Mouse (Mus musculus): ENCODE data around the gene Trim60. TPM values are rescaled to one million over a fixed set of nuclear protein-coding genes. Genes with fewer than 3 reads are reported as not detected.

The Trim60 gene
- total RNA-seq (2021) (not detected), polyA plus RNA-seq (2012; rRNA removed) (not detected in 2 replicates)
- long read RNA-seq: 0 reads

DNA sequence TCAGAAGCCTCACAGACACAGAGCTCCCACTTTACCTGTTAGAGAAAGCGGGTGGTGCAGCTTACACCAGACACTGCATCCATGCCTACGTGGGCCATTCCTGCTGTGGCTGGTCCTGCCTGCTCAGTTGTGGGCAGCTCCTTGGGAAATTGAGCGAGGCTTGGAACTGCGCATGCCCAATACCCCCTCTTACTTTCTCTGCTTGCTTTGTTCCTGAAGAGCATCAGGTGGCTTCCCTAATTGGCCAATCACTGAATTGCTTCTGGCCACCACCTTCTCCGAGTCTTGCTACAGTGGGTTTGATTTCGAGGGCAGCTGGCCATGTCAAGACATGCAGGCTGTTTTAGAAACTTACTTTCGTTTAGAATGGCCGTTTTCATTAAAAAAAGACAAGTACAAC, at the start of gene Trim60, which contains the start of gene Trim61:
Gene Trim60 (minus strand): TSS at position 162 of the 400 bp plus-strand sequence.
Gene Trim61 (minus strand): TSS at position 101 of the 400 bp plus-strand sequence.
- Histone ChIP-seq H3K4me1 (ENCODE audit: control insufficient read depth, insufficient read depth, low read length) (no peaks in the 10 kb centered on the region), H3K4me3 (no peak within 1 kb of the TSS), H3K9ac (ENCODE audit: low read depth, low read length) (no peak within 1 kb of the TSS), H3K79me2 (replicated peaks; ENCODE audit: control insufficient read depth, insufficient read depth, low read length) (no peaks in the 10 kb centered on the region), H3K27ac (no peak within 1 kb of the TSS), H3K27me3 (ENCODE audit: control insufficient read depth, insufficient read depth, low read length) (no peaks in the 10 kb centered on the region), H3K36me3 (ENCODE audit: control insufficient read depth, insufficient read depth, low read length) (no peaks in the 10 kb centered on the region)
- TF ChIP-seq POLR2A (IDR thresholded peaks at IDR 0.05; ENCODE audit: insufficient read depth, low read depth, low read length) (no peak), EP300 (IDR thresholded peaks at IDR 0.05; ENCODE audit: insufficient read depth, low read depth, low read length) (no peak), CTCF (IDR thresholded peaks at IDR 0.05) (no peak)
- DNase-seq: no peak
- intact Hi-C loops (cut with DNase I): no loop called here
- 83% methylated on average over 8 of the region's 8 CpGs for WGBS

DNA sequence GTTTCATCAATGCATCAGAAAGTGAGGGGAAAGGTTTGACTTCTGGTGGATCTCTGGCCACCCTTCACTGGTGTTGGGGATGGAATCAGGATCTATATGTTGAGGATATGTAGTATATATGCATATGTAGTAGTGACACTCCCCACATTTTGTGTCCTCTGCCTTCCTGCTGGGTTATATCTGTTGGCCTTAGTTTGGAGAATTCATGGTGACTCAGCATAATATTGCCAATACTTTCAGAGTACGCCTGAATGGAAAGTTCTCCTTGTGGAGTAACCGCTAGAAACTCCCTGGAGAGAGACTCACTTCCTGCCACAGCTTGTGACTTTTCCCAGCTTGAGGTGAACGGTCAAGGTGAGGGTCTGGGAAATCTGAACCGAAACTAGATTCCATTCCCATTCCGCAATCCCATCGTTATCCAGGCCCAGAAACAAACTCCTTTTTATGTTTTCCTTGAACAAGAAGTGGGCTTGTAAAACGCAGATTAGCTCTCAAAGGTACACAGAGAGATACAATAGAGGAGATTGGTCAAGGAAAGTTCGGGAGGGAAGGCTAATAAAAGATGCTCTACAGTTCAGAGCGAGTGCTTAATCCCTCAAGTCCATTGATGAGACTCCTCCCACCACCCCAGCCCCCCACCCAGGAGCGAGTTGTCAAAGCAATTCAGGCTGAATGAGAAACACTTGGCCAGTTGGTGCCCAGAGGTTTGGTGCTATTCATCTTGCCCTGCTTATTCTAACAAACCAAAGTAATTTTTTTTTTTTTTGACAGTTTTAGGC, 49.5 kb upstream of the Trim60 start:
- Histone ChIP-seq H3K4me3 (no peak overlapping the region), H3K4me1 (ENCODE audit: control insufficient read depth, insufficient read depth, low read length) (no peaks in the 10 kb centered on the region), H3K36me3 (ENCODE audit: control insufficient read depth, insufficient read depth, low read length) (no peaks in the 10 kb centered on the region), H3K27ac (no peak overlapping the region), H3K27me3 (ENCODE audit: control insufficient read depth, insufficient read depth, low read length) (no peaks in the 10 kb centered on the region), H3K9ac (ENCODE audit: low read depth, low read length) (no peak overlapping the region), H3K79me2 (replicated peaks; ENCODE audit: control insufficient read depth, insufficient read depth, low read length) (no peaks in the 10 kb centered on the region)
- 40% methylated on average over 10 of the region's 10 CpGs for WGBS
- TF ChIP-seq CTCF (IDR thresholded peaks at IDR 0.05) (no peak), EP300 (IDR thresholded peaks at IDR 0.05; ENCODE audit: insufficient read depth, low read depth, low read length) (no peak), POLR2A (IDR thresholded peaks at IDR 0.05; ENCODE audit: insufficient read depth, low read depth, low read length) (no peak)
- DNase-seq: peak in 1 of 2 experiments; percentile 3
- intact Hi-C loops (cut with DNase I): no loop called here

DNA sequence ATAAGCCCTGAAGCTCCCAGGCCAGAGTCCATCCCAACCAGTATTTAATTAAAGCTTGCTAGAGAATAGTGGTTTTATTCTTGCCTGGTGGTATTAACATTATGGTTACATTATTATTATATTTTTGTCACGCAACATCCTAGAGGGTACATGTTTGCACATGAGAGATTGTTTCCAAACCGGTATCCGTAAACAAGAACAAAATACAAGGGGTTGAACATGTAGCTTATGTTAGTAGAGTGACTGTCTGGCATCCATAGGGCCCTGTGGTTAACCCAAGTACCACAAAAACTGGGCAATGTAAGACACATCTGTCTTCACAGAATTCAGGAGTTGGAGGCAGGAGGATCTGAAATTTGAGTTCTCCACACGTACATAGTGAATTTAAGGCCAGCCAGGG, 48.6 kb upstream of the Trim60 start:
- H3K27me3 ChIP-seq (ENCODE audit: control insufficient read depth, insufficient read depth, low read length): no peaks in the 10 kb centered on the region
- no peaks in the 10 kb centered on the region for H3K4me1 ChIP-seq (ENCODE audit: control insufficient read depth, insufficient read depth, low read length)
- intact Hi-C loops (cut with DNase I): no loop called here
- H3K36me3 ChIP-seq (ENCODE audit: control insufficient read depth, insufficient read depth, low read length): no peaks in the 10 kb centered on the region
- no peak overlapping the region for H3K4me3 ChIP-seq
- no peak overlapping the region for H3K9ac ChIP-seq (ENCODE audit: low read depth, low read length)
- no peak overlapping the region for H3K27ac ChIP-seq
- H3K79me2 ChIP-seq (replicated peaks; ENCODE audit: control insufficient read depth, insufficient read depth, low read length): no peaks in the 10 kb centered on the region
- WGBS: 94% methylated on average over 4 of the region's 4 CpGs
- TF ChIP-seq EP300 (IDR thresholded peaks at IDR 0.05; ENCODE audit: insufficient read depth, low read depth, low read length) (no peak), POLR2A (IDR thresholded peaks at IDR 0.05; ENCODE audit: insufficient read depth, low read depth, low read length) (no peak), CTCF (IDR thresholded peaks at IDR 0.05) (no peak)
- no peak for DNase-seq

DNA sequence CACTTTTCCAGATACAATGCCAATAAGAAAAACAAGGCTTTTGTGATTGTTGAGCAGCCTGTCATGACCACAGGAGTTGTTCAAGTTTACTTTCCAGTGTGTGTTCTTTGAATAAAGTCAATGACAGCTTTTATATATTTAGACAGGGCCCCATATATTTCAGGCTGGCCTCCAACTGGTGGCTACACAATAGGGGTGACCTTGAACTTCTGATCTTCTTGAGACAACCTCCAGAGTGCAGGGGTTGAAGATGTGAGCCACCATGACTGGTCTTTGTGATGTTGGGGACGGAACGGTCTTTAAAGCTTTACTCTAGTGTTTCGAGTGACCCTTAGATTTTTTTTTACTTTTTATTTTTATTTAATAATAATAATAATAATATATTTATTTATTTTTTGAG, 47.2 kb upstream of the Trim60 start:
- Histone ChIP-seq H3K79me2 (replicated peaks; ENCODE audit: control insufficient read depth, insufficient read depth, low read length) (no peaks in the 10 kb centered on the region), H3K27me3 (ENCODE audit: control insufficient read depth, insufficient read depth, low read length) (no peaks in the 10 kb centered on the region), H3K4me1 (ENCODE audit: control insufficient read depth, insufficient read depth, low read length) (no peaks in the 10 kb centered on the region), H3K27ac (no peak overlapping the region), H3K36me3 (ENCODE audit: control insufficient read depth, insufficient read depth, low read length) (no peaks in the 10 kb centered on the region), H3K9ac (ENCODE audit: low read depth, low read length) (no peak overlapping the region), H3K4me3 (no peak overlapping the region)
- intact Hi-C loops (cut with DNase I): no loop called here
- TF ChIP-seq EP300 (IDR thresholded peaks at IDR 0.05; ENCODE audit: insufficient read depth, low read depth, low read length): no peak
- no peak for TF ChIP-seq POLR2A (IDR thresholded peaks at IDR 0.05; ENCODE audit: insufficient read depth, low read depth, low read length)
- TF ChIP-seq CTCF (IDR thresholded peaks at IDR 0.05): no peak
- 93% methylated on average over 3 of the region's 3 CpGs for WGBS
- DNase-seq: no peak

DNA sequence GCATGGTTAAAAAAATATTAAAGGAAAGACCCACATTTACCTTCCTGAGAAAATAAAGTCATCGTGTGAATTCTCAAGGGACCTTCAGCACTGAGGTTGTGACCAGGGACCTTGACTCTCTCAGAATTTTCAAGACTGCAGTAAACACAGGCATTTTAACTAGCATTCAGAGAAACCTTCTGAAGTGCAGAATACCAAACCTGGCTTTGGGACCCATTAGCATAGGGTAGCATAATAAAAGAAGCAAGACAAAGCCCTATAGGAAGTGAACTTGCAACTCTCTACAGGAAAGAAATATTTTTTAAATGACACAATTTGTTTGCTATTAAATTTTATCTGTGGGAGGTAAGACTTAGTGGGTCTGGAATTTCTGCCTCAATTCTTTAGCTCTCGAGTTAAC, 45.7 kb upstream of the Trim60 start:
- TF ChIP-seq EP300 (IDR thresholded peaks at IDR 0.05; ENCODE audit: insufficient read depth, low read depth, low read length): no peak
- no peak for TF ChIP-seq POLR2A (IDR thresholded peaks at IDR 0.05; ENCODE audit: insufficient read depth, low read depth, low read length)
- no peak for TF ChIP-seq CTCF (IDR thresholded peaks at IDR 0.05)
- H3K79me2 ChIP-seq (replicated peaks; ENCODE audit: control insufficient read depth, insufficient read depth, low read length): no peaks in the 10 kb centered on the region
- H3K27ac ChIP-seq: no peak overlapping the region
- WGBS: 40% methylated on average over 2 of the region's 2 CpGs
- no peak overlapping the region for H3K9ac ChIP-seq (ENCODE audit: low read depth, low read length)
- no peak overlapping the region for H3K4me3 ChIP-seq
- intact Hi-C loops (cut with DNase I): no loop called here
- no peak for DNase-seq
- no peaks in the 10 kb centered on the region for H3K27me3 ChIP-seq (ENCODE audit: control insufficient read depth, insufficient read depth, low read length)
- H3K4me1 ChIP-seq (ENCODE audit: control insufficient read depth, insufficient read depth, low read length): no peaks in the 10 kb centered on the region
- no peaks in the 10 kb centered on the region for H3K36me3 ChIP-seq (ENCODE audit: control insufficient read depth, insufficient read depth, low read length)

DNA sequence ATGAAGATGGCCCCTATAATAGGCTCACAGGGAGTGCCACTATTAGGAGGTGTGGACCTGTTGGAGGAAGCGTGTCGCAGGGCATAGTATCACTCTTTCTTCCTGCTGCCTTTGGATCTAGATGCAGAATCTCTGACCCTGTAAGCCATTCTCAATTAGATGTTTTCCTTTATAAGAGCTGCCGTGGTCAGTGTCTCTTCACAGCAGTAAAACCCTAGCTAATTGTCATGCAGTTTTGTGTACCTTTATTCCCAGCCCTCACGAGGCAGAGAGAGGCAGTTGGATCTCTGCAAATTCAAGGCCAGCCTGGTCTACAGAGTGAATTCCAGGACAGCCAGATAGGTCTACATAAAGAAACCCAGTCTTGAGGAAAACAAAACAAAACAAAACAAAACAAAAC, 43.8 kb upstream of the Trim60 start:
- intact Hi-C loops (cut with DNase I): no loop called here
- no peak for DNase-seq
- WGBS: 82% methylated on average over 4 of the region's 4 CpGs
- no peaks in the 10 kb centered on the region for H3K4me1 ChIP-seq (ENCODE audit: control insufficient read depth, insufficient read depth, low read length)
- H3K27ac ChIP-seq: no peak overlapping the region
- no peak overlapping the region for H3K9ac ChIP-seq (ENCODE audit: low read depth, low read length)
- H3K36me3 ChIP-seq (ENCODE audit: control insufficient read depth, insufficient read depth, low read length): no peaks in the 10 kb centered on the region
- H3K27me3 ChIP-seq (ENCODE audit: control insufficient read depth, insufficient read depth, low read length): no peaks in the 10 kb centered on the region
- H3K4me3 ChIP-seq: no peak overlapping the region
- no peaks in the 10 kb centered on the region for H3K79me2 ChIP-seq (replicated peaks; ENCODE audit: control insufficient read depth, insufficient read depth, low read length)
- TF ChIP-seq EP300 (IDR thresholded peaks at IDR 0.05; ENCODE audit: insufficient read depth, low read depth, low read length): no peak
- no peak for TF ChIP-seq CTCF (IDR thresholded peaks at IDR 0.05)
- no peak for TF ChIP-seq POLR2A (IDR thresholded peaks at IDR 0.05; ENCODE audit: insufficient read depth, low read depth, low read length)

Data from heart, adult 2 months (tissue).